Mouse (Mus musculus): Measurements from ENCODE around the gene Bola1.

- no peak for TF ChIP-seq CTCF (IDR thresholded peaks at IDR 0.05)
- TF ChIP-seq EP300 (IDR thresholded peaks at IDR 0.05; ENCODE audit: insufficient read depth, low read depth, low read length), result no peak
Measured at GRCm38 (mm10) chr3:96194966-96195365, 24.5 kb downstream of the Bola1 start.

Data from heart, adult 2 months (tissue).